8 mouse cellular contexts compared by ENCODE assay signal in genomic region chr10:88200541-88200940, GRCm38 (mm10). TPM values are rescaled to one million over a fixed set of nuclear protein-coding genes. Genes with fewer than 3 reads are reported as not detected.
A peak's percentile ranks its signal among the peaks of the same experiment; 100 is the strongest.
DNase-seq lines count a peak whose midpoint lies in the region; ATAC-seq and TF ChIP-seq lines count a peak whose summit lies in the region.

No protein-coding gene starts in this region.

- WGBS in lung, embryonic 16.5 days, result 9% methylated on average over 4 of the region's 4 CpGs
- 20% methylated on average over 4 of the region's 4 CpGs for WGBS in forebrain, embryonic 13.5 days
- 6% methylated on average over 4 of the region's 4 CpGs for WGBS in intestine, postnatal 0 days
- 16% methylated on average over 4 of the region's 4 CpGs for WGBS in neural tube, embryonic 12.5 days

- no peak overlapping the region for H3K27ac ChIP-seq in lung, embryonic 16.5 days (ENCODE audit: low read length)
- no peak overlapping the region for H3K27ac ChIP-seq in forebrain, embryonic 13.5 days
- no peak overlapping the region for H3K27ac ChIP-seq in intestine, postnatal 0 days (ENCODE audit: low read depth, low read length)
- no peak overlapping the region for H3K27ac ChIP-seq in neural tube, embryonic 12.5 days

- DNase-seq in lung, postnatal 25 days (ENCODE audit: low spot score), result no peak
- no peak for DNase-seq in thymus, postnatal 36 days
- no peak for DNase-seq in frontal cortex, adult 2 months (ENCODE audit: extremely low spot score in 1 of 2, low spot score in 1 of 2)
- no peak for DNase-seq in thymus, postnatal 10 days (ENCODE audit: low spot score in 2 of 2)

- peaks cover 8% of the 10 kb centered on the region for H3K4me1 ChIP-seq in lung, embryonic 16.5 days (replicated peaks; ENCODE audit: control insufficient read depth, insufficient read depth, low read length)
- H3K4me1 ChIP-seq in forebrain, embryonic 13.5 days, result peaks cover 6% of the 10 kb centered on the region
- H3K4me1 ChIP-seq in intestine, postnatal 0 days (replicated peaks; ENCODE audit: control insufficient read depth, insufficient read depth, low read length), result no peaks in the 10 kb centered on the region; the same call in 1 of the 2 replicates
- H3K4me1 ChIP-seq in neural tube, embryonic 12.5 days, result peaks cover 3% of the 10 kb centered on the region

- no peaks in the 10 kb centered on the region for H3K36me3 ChIP-seq in lung, embryonic 16.5 days (ENCODE audit: control insufficient read depth, insufficient read depth, low read length)
- H3K36me3 ChIP-seq in forebrain, embryonic 13.5 days (ENCODE audit: poor library complexity, severe bottlenecking), result peaks cover 7% of the 10 kb centered on the region
- H3K36me3 ChIP-seq in intestine, postnatal 0 days (ENCODE audit: control insufficient read depth, insufficient read depth), result peaks cover 8% of the 10 kb centered on the region; the same call in 1 of the 2 replicates
- H3K36me3 ChIP-seq in neural tube, embryonic 12.5 days, result peaks cover 8% of the 10 kb centered on the region; the same call in 1 of the 2 replicates

- peak overlapping the region; percentile 88 for H3K9ac ChIP-seq in lung, embryonic 16.5 days (ENCODE audit: low read length)
- no peak overlapping the region for H3K9ac ChIP-seq in forebrain, embryonic 13.5 days
- peak overlapping the region; percentile 75; the same call in 1 of the 2 replicates for H3K9ac ChIP-seq in intestine, postnatal 0 days (ENCODE audit: low read depth, low read length)
- H3K9ac ChIP-seq in neural tube, embryonic 12.5 days, result no peak overlapping the region

- H3K9me3 ChIP-seq in lung, embryonic 16.5 days (ENCODE audit: control insufficient read depth, low read length), result no peaks in the 10 kb centered on the region
- no peaks in the 10 kb centered on the region for H3K9me3 ChIP-seq in forebrain, embryonic 13.5 days (replicated peaks)
- H3K9me3 ChIP-seq in intestine, postnatal 0 days (ENCODE audit: control insufficient read depth), result no peaks in the 10 kb centered on the region
- H3K9me3 ChIP-seq in neural tube, embryonic 12.5 days, result no peaks in the 10 kb centered on the region

- H3K4me2 ChIP-seq in lung, embryonic 16.5 days (ENCODE audit: low read depth, low read length), result peak overlapping the region; percentile 78
- H3K4me2 ChIP-seq in forebrain, embryonic 13.5 days, result peak overlapping the region; percentile 68
- peak overlapping the region; percentile 72 for H3K4me2 ChIP-seq in intestine, postnatal 0 days (replicated peaks; ENCODE audit: low read depth)
- peak overlapping the region; percentile 65 for H3K4me2 ChIP-seq in neural tube, embryonic 12.5 days (replicated peaks)

- peak overlapping the region; percentile 81 for H3K4me3 ChIP-seq in lung, embryonic 16.5 days (ENCODE audit: low read length)
- H3K4me3 ChIP-seq in forebrain, embryonic 13.5 days, result peak overlapping the region; percentile 65
- peak overlapping the region; percentile 64 for H3K4me3 ChIP-seq in intestine, postnatal 0 days (ENCODE audit: low read depth, low read length)
- H3K4me3 ChIP-seq in neural tube, embryonic 12.5 days, result peak overlapping the region; percentile 56

- H3K27me3 ChIP-seq in lung, embryonic 16.5 days (ENCODE audit: control insufficient read depth, insufficient read depth, low read depth, low read length), result no peaks in the 10 kb centered on the region
- H3K27me3 ChIP-seq in forebrain, embryonic 13.5 days, result no peaks in the 10 kb centered on the region
- H3K27me3 ChIP-seq in intestine, postnatal 0 days (replicated peaks; ENCODE audit: control insufficient read depth, insufficient read depth, low read length), result no peaks in the 10 kb centered on the region
- H3K27me3 ChIP-seq in neural tube, embryonic 12.5 days (replicated peaks), result no peaks in the 10 kb centered on the region

- TF ChIP-seq CTCF in intestine, postnatal 0 days (IDR thresholded peaks at IDR 0.05; ENCODE audit: low read depth), result no peak

- peak; percentile 70 for ATAC-seq in lung, embryonic 16.5 days (ENCODE audit: low read depth)
- peak; percentile 61 for ATAC-seq in forebrain, embryonic 13.5 days
- ATAC-seq in intestine, postnatal 0 days, result peak; percentile 66
- peak; percentile 61 for ATAC-seq in neural tube, embryonic 12.5 days (ENCODE audit: low FRiP score, low read depth)

RNA-seq across cellular contexts. Expression of gene Washc3, which starts 0.4 kb away (rescaled TPM):
- 60.4 and 71.0 TPM in 2 replicates for polyA plus RNA-seq in lung, embryonic 16.5 days (2015; fragmentation: Nextera tagmentation; extraction: Ambion mirVana)
- polyA plus RNA-seq in forebrain, embryonic 13.5 days (2015; fragmentation: Nextera tagmentation; extraction: Ambion mirVana), result 45.1 and 46.8 TPM in 2 replicates
- 77.3 and 80.0 TPM in 2 replicates for polyA plus RNA-seq in intestine, postnatal 0 days (2015; fragmentation: Nextera tagmentation; extraction: Ambion mirVana)
- 40.2 and 41.9 TPM in 2 replicates for polyA plus RNA-seq in neural tube, embryonic 12.5 days (2016; fragmentation: Nextera tagmentation; extraction: Ambion mirVana)
- polyA plus RNA-seq in frontal cortex, adult 2 months (2012; rRNA removed), result 21.4 and 23.1 TPM in 2 replicates

RNA-seq across cellular contexts. Expression of gene Nup37, which starts 53.7 kb away (rescaled TPM):
- polyA plus RNA-seq in lung, embryonic 16.5 days (2015; fragmentation: Nextera tagmentation; extraction: Ambion mirVana), result 73.1 and 80.8 TPM in 2 replicates
- polyA plus RNA-seq in forebrain, embryonic 13.5 days (2015; fragmentation: Nextera tagmentation; extraction: Ambion mirVana), result 66.6 and 72.7 TPM in 2 replicates
- 24.7 and 27.4 TPM in 2 replicates for polyA plus RNA-seq in intestine, postnatal 0 days (2015; fragmentation: Nextera tagmentation; extraction: Ambion mirVana)
- 60.3 and 60.4 TPM in 2 replicates for polyA plus RNA-seq in neural tube, embryonic 12.5 days (2016; fragmentation: Nextera tagmentation; extraction: Ambion mirVana)
- 7.3 and 8.2 TPM in 2 replicates for polyA plus RNA-seq in frontal cortex, adult 2 months (2012; rRNA removed)

RNA-seq across cellular contexts. Expression of gene Parpbp, which starts 53.8 kb away (rescaled TPM):
- polyA plus RNA-seq in lung, embryonic 16.5 days (2015; fragmentation: Nextera tagmentation; extraction: Ambion mirVana), result 15.4 and 16.9 TPM in 2 replicates
- polyA plus RNA-seq in forebrain, embryonic 13.5 days (2015; fragmentation: Nextera tagmentation; extraction: Ambion mirVana), result 9.1 and 10.6 TPM in 2 replicates
- polyA plus RNA-seq in intestine, postnatal 0 days (2015; fragmentation: Nextera tagmentation; extraction: Ambion mirVana), result 2.0 and 2.1 TPM in 2 replicates
- polyA plus RNA-seq in neural tube, embryonic 12.5 days (2016; fragmentation: Nextera tagmentation; extraction: Ambion mirVana), result 7.8 and 7.9 TPM in 2 replicates
- polyA plus RNA-seq in frontal cortex, adult 2 months (2012; rRNA removed), result 0.20 and 0.34 TPM in 2 replicates

Comparison
In these comparisons a context has a peak if more than half of its experiments do, and no peak if none do; other contexts are left out.
1. H3K9ac ChIP-seq: peak in lung, embryonic 16.5 days (single experiment) and intestine, postnatal 0 days (single experiment); none in forebrain, embryonic 13.5 days (single experiment) and neural tube, embryonic 12.5 days (single experiment).
2. Peak in every context shown above with its lines, with median percentiles within 50 percentile points of each other: ATAC-seq, H3K4me2 ChIP-seq and H3K4me3 ChIP-seq.